Mouse (Mus musculus) embryonic fibroblast, embryonic 13.5 days (primary cell): ENCODE results near the gene Cdhr3.

ENCODE experiments used
- CTCF ChIP-seq: IDR thresholded peaks from 2 replicates; pipeline ENCODE4 v1.5.1; 2011; ENCODE audit warnings: mild to moderate bottlenecking, control low read depth, low read length, moderate library complexity, borderline replicate concordance; ENCODE audit not compliant: insufficient read depth
- POLR2A ChIP-seq: IDR thresholded peaks from 2 replicates; pipeline ENCODE4 v1.6.1; 2011; ENCODE audit warnings: low read depth, mild to moderate bottlenecking, control low read depth, low read length, moderate library complexity

DNA sequence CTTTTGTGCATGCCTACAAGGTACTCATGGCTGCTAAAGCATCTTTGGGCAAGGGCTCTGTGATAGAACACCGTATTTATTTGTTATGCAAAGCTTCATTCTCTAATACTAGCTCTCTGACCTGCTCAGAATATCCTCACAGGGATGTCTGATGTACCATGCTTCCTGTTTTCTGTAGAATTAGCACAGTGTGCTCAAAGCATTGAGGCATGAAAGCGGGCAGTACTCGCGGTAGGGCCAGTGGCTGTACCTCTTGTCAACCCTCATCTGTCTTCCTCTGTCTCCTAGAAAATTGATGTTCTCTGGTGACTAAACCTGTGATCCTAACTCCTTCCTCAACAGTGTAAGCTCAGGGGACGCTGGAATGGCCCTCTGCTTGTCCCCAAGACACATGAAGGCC, 98.6 kb downstream of the Cdhr3 start:
- TF ChIP-seq POLR2A (no peak), CTCF (no peak)
